Mouse (Mus musculus): Measurements from ENCODE around the gene Ddx24.

Gene Ddx24

DNA sequence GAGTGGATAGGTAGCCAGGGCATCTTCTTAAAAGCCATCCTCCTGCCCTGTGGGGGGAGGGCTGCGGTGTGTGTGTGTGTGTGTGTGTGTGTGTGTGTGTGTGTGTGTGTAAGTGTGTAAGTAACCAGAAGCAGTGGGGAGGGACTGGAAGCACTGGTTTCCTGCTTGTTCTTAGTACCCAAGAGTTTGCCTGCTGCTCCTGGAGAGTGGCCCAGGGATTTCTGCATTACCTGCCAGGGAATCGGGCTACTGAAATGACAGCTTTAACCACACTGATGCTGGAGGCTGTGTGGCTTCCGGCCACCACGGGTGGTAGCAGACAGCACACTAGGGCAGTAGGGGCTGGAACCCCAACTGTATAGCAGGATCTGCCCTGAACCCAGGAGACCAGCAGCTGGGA lies 35.6 kb downstream of the Ddx24 start:
- DNase-seq (ENCODE audit: low spot score in 2 of 2): no peak

GRCm38 (mm10) chr12:103389348-103389727 lies 36.3 kb downstream of the Ddx24 start:
- no peak for DNase-seq (ENCODE audit: low spot score in 2 of 2)

- peak; percentile 95 for DNase-seq (ENCODE audit: low spot score in 2 of 2)
These were observed 36.9 kb downstream of the Ddx24 start, which contains the start of gene Otub2 for GRCm38 (mm10) chr12:103388505-103389347. Gene Otub2, plus strand, starts transcription at chr12:103388682.

DNA sequence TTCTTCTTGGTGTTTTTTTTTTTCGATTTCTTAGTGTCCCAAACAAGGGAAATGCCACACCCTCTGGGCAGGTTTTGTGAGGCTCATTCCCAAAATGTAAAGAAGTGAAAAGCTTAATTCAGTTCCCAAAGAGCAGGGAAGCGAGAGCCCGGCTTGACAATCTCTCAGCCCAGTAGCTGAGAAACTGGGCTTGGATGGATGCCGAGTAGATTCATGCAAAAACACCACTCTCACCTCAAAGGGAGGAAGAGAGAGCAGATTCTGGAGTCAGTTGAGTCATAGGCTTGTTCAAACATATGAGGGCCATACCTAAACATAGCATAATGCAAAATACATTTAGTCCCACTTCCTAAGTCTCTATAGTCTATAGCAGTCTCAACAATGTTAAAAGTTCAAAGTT lies 45.4 kb downstream of the Ddx24 start:
- no peak for DNase-seq (ENCODE audit: low spot score in 2 of 2)

DNA sequence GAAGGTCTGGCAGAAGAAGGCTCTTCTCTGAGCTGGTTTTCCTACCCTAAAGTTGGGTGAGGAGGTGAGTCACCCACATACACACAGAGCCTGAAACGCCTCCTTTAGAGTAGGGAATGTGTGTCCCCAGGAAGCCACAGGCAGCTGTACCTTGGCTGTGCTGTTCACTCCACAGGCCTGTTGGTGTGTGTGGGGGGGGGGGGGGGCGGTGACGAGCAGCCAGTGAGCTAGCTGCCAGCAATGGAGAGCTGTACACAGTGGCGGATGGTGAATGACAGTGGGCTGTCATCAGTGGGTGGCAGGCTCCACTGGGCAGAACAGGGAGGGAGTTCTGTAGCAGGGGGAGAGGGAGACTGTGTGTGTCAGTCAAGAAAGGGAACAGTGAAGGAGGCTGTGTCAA lies 48.9 kb downstream of the Ddx24 start:
- no peak for DNase-seq (ENCODE audit: low spot score in 2 of 2)

DNA sequence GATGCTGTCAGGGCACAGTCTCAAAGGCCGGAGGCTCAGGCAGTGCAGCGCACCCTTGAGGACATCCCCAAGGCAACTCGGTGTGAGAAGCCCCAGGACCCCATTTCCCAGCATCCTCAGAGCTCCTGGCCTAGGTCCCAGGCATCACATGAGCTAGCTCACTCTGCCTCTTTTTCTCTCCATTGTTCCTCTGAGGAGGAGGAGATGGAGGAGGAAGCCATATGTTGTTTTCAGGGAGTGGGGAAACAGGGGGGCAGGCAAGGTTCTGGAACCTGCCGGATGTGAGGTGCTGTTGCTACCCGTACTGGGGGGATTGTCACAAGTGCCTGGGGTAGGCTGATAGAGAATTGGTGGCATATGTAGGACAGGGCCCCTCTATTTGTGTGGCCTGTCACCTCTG lies 49.5 kb downstream of the Ddx24 start:
- DNase-seq (ENCODE audit: low spot score in 2 of 2): no peak

GRCm38 (mm10) chr12:103373530-103374236 lies 51.9 kb downstream of the Ddx24 start:
- no peak for DNase-seq (ENCODE audit: low spot score in 2 of 2)

DNA sequence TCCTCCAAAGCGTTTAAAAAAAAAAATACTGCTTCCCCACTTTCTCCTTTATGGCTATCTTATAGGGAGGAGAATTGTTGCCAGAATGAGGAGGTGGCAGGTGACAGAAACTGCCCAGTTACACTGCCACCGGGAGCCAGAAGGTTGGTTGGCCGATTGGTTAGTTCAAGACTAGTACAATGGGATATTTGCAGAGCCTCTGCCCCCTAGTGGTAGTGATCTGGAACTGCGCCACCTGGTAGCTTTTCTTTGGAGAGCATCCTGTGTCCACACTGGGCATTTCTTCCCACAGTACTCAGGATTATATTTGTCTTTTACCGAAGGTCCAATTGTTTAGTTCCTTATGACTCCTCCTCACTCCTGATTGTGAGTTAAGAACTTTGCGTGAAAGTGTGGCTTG lies 53.9 kb downstream of the Ddx24 start:
- DNase-seq (ENCODE audit: low spot score in 2 of 2): no peak

GRCm38 (mm10) chr12:103370861-103371260 lies 54.8 kb downstream of the Ddx24 start:
- DNase-seq (ENCODE audit: low spot score in 2 of 2): no peak

- no peak for DNase-seq (ENCODE audit: low spot score in 2 of 2)
These were observed 56.9 kb downstream of the Ddx24 start for GRCm38 (mm10) chr12:103368777-103369176.

DNA sequence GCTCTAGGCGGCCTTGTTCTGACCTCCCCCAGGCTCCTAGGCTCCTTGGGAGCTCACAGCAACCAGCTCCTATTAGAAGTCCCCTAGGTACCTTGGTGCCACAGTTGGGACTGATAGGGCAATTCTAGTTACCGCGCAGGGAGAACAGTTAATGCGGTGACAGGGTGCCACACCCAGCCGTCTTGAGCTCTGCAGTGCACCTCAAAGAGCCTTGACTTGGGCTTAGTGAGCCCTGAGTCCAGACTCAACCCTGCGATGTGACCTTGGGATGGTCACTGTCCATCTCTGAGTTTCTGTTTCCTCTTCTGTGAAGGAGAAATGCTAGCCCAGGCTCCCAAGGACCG lies 57.3 kb downstream of the Ddx24 start:
- no peak for DNase-seq (ENCODE audit: low spot score in 2 of 2)

DNA sequence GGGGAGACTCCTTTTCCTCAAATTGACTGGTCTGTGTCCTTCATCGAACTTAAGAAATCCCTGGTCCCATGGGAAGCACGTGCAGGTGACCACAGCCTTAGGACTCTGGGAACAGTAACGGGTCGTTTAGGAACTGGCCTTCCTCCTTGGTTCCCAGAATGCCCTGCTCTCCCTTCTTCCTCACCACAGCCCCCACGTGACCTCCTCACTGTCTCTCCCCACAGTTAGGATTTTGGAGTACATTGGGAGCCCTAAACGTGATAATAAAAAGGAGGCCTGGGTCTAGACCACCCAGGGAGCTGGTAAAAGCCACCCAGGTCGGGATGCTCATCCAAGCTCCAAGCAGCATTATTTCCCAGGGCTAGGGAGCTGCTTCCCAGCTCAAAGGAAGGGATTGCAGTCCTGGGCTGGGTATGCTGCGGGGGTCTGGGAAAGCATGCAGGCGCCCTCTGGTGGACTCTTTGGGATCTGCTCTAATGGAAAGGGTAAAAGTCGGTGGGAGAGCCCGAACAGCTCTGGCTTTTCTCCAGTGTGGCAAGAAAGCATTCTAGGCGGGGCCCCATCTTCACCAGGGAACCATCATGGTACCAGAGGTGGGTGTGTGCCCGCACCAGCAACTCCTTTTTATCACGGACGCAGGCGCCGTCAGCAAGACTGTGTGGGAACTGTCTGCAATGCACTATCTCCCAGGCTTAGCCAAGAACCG lies 57.9 kb downstream of the Ddx24 start:
- DNase-seq (ENCODE audit: low spot score in 2 of 2): peak; percentile 74 to 84

DNA sequence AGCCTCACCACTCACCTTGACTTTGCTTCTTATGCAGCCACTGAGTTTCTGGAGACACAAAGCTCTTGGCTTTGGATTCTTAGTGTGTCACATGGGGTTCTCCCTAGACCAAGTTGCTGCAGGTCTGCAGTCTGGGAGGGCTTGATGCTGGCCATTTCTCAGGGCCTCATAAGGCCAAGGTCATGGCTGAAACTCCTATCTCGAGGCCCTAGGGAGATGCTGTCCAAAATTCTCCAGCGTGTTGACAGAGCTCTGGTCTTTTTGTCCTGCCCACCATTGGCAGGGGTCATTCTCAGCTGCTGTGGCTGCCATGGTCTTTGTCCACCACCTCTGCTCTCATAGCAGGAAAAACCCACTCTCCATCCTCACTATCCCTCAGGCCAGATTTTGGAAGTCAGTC lies 58.5 kb downstream of the Ddx24 start:
- no peak for DNase-seq (ENCODE audit: low spot score in 2 of 2)

GRCm38 (mm10) chr12:103362336-103362735 lies 63.3 kb downstream of the Ddx24 start:
- no peak for DNase-seq (ENCODE audit: low spot score in 2 of 2)

GRCm38 (mm10) chr12:103361539-103362307 lies 63.9 kb downstream of the Ddx24 start:
- DNase-seq (ENCODE audit: low spot score in 2 of 2): no peak

DNA sequence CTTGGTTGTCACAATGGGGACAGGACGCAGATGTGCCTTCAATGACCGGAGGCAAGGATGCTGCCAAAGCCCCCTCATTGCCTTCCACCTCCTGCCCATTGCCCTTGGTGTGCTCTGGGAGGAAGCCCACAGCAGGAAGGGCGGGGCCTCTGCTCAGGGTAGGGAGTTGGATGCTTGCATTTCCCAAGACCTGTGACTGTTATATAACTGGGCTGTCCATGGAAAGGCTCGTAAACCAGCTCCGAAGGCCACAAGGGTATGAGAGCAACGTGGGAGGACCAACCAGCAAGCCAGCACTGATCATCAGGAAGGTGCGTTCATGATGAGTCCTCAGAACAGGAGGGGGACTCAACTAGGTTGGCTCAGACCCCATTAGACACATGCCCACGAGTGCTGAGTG lies 64.8 kb downstream of the Ddx24 start:
- DNase-seq (ENCODE audit: low spot score in 2 of 2): no peak

- DNase-seq (ENCODE audit: low spot score in 2 of 2): no peak
These were observed 66.5 kb downstream of the Ddx24 start for GRCm38 (mm10) chr12:103358951-103359801.

DNA sequence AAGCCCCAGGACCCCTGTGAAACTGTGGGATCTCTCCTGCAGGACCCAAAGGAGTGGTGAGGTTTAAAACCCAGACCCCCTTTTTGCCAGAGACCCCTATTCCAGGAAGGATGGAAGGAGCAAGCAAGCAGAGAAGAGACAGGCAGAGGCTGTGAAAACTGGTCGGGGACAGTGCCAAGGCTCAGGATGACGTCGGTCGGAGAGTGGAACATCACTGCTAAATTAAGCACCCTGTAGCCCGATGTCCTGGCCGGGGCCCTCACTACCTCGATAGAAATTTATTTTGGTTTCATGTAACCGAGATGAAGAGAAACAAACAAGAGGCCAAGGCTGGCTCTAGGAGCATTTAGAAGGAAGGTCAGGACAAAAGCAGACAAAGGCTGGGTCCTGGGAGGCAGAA lies 67.4 kb downstream of the Ddx24 start:
- no peak for DNase-seq (ENCODE audit: low spot score in 2 of 2)

Measured in urinary bladder, postnatal 4 days (tissue).